Mouse (Mus musculus) intestine, embryonic 14.5 days (tissue): ENCODE results near the gene Foxq1. TPM values are rescaled to one million over a fixed set of nuclear protein-coding genes. Genes with fewer than 3 reads are reported as not detected.

Experiments used
- ATAC-seq: fragments of 200-750 bp; cut with Nextera tagmentation; replicated peaks from 2 replicates; pipeline ENCODE4 v1.8.0; 2017; ENCODE audit warnings: low read depth, moderate number of reproducible peaks, moderate TSS enrichment, moderate library complexity; ENCODE audit not compliant: low FRiP score, low TSS enrichment
- DNase-seq: peaks from one replicate; pipeline ENCODE4 v3.0.0-alpha.2; 2018; ENCODE audit warnings: low spot score
- H3K27ac ChIP-seq: fragments of 300-500 bp; sonication (generic); 2 replicates; pipeline ENCODE4 v1.5.1; 2014; ENCODE audit warnings: low read depth, mild to moderate bottlenecking, control low read depth
- H3K27me3 ChIP-seq: fragments of 300-500 bp; sonication (generic); replicated peaks from 2 replicates; pipeline ENCODE4 v1.6.1; 2014; ENCODE audit warnings: low read length, control low read depth; ENCODE audit not compliant: control insufficient read depth, insufficient read depth
- H3K36me3 ChIP-seq: fragments of 300-500 bp; sonication (generic); 2 replicates; pipeline ENCODE4 v1.6.1; 2014; ENCODE audit warnings: low read length, control low read depth; ENCODE audit not compliant: control insufficient read depth, insufficient read depth
- H3K4me1 ChIP-seq: fragments of 300-500 bp; sonication (generic); replicated peaks from 2 replicates; pipeline ENCODE4 v1.6.1; 2014; ENCODE audit warnings: low read length, control low read depth, mixed read lengths; ENCODE audit not compliant: control insufficient read depth, insufficient read depth
- H3K4me2 ChIP-seq: fragments of 300-500 bp; sonication (generic); 2 replicates; pipeline ENCODE4 v1.6.1; 2014; ENCODE audit warnings: low read length
- H3K4me3 ChIP-seq: fragments of 300-500 bp; sonication (generic); 2 replicates; pipeline ENCODE4 v1.5.1; 2014; ENCODE audit warnings: low read depth, low read length, control low read depth, mixed read lengths
- H3K9ac ChIP-seq: fragments of 300-500 bp; sonication (generic); 2 replicates; pipeline ENCODE4 v1.6.1; 2014; ENCODE audit warnings: mild to moderate bottlenecking, low read length
- H3K9me3 ChIP-seq: fragments of 300-500 bp; sonication (generic); 2 replicates; pipeline ENCODE4 v1.6.1; 2016; ENCODE audit warnings: low read length, control low read depth; ENCODE audit not compliant: control insufficient read depth
- WGBS: fragments of 180-500 bp; shearing (Covaris S2); extraction: QIAGEN DNeasy Blood & Tissue Kit; methylation state at CpG from one replicate; pipeline ENCODE4 v1.1.7; 2014; 5-methylcytosine and 5-hydroxymethylcytosine counted together
- polyA plus RNA-seq: library from polyadenylated mRNA; unstranded; fragments of >200 nt; fragmentation: Nextera tagmentation; extraction: Ambion mirVana; gene quantifications from 2 replicates; pipeline ENCODE4 v1.2.1, GENCODE M21; 2014

The Foxq1 gene
- polyA plus RNA-seq, 1 experiment from 2014 or later, result 1.5 TPM

- peak; percentile 85 for DNase-seq
- peak; percentile 61 for ATAC-seq
- H3K36me3 ChIP-seq, result no peaks in the 10 kb centered on the region
- peak overlapping the region; percentile 100 for H3K4me2 ChIP-seq
- H3K9ac ChIP-seq, result peak overlapping the region; percentile 52
- peak overlapping the region; percentile 58 for H3K4me3 ChIP-seq
- peaks cover 18% of the 10 kb centered on the region for H3K4me1 ChIP-seq
- no peak overlapping the region; the same call in 1 of the 2 replicates for H3K27ac ChIP-seq
- H3K9me3 ChIP-seq, result no peaks in the 10 kb centered on the region
- 1% methylated on average over 83 of the region's 92 CpGs for WGBS
- peaks cover 77% of the 10 kb centered on the region for H3K27me3 ChIP-seq
Measured at GRCm38 (mm10) chr13:31559419-31560144, 3.6 kb downstream of the Foxq1 start.

GRCm38 (mm10) chr13:31564394-31564793, 8.5 kb downstream of the Foxq1 start:
- H3K36me3 ChIP-seq, result no peaks in the 10 kb centered on the region
- H3K9ac ChIP-seq, result no peak overlapping the region
- no peaks in the 10 kb centered on the region for H3K9me3 ChIP-seq
- peaks cover 31% of the 10 kb centered on the region for H3K27me3 ChIP-seq
- 55% methylated on average over 6 of the region's 6 CpGs for WGBS
- DNase-seq (no peak), ATAC-seq (no peak)
- no peak overlapping the region for H3K27ac ChIP-seq
- H3K4me3 ChIP-seq, result no peak overlapping the region
- H3K4me1 ChIP-seq, result 0 out of 2 replicates have a peak, but pooled peaks cover 6% of the 10 kb centered on the region
- no peak overlapping the region for H3K4me2 ChIP-seq

GRCm38 (mm10) chr13:31567099-31567498, 11.2 kb downstream of the Foxq1 start:
- Histone ChIP-seq H3K36me3 (no peaks in the 10 kb centered on the region), H3K4me1 (no peaks in the 10 kb centered on the region), H3K27me3 (peaks cover 6% of the 10 kb centered on the region), H3K9ac (no peak overlapping the region), H3K9me3 (no peaks in the 10 kb centered on the region), H3K27ac (peak overlapping the region; percentile 10; the same call in 1 of the 2 replicates), H3K4me3 (no peak overlapping the region), H3K4me2 (no peak overlapping the region)
- 73% methylated on average over 8 of the region's 8 CpGs for WGBS
- no peak for DNase-seq
- no peak for ATAC-seq

GRCm38 (mm10) chr13:31567617-31568294, 11.8 kb downstream of the Foxq1 start:
- H3K9ac ChIP-seq, result no peak overlapping the region
- H3K27me3 ChIP-seq, result peaks cover 4% of the 10 kb centered on the region
- ATAC-seq (peak; percentile 77), DNase-seq (no peak)
- H3K4me3 ChIP-seq, result no peak overlapping the region
- no peaks in the 10 kb centered on the region for H3K36me3 ChIP-seq
- H3K4me2 ChIP-seq, result no peak overlapping the region
- 84% methylated on average over 6 of the region's 6 CpGs for WGBS
- no peaks in the 10 kb centered on the region for H3K4me1 ChIP-seq
- no peaks in the 10 kb centered on the region for H3K9me3 ChIP-seq
- peak overlapping the region; percentile 10; the same call in 1 of the 2 replicates for H3K27ac ChIP-seq

GRCm38 (mm10) chr13:31572806-31573508, 17.0 kb downstream of the Foxq1 start:
- H3K36me3 ChIP-seq, result no peaks in the 10 kb centered on the region
- no peak overlapping the region for H3K4me2 ChIP-seq
- no peak overlapping the region for H3K27ac ChIP-seq
- no peak overlapping the region for H3K4me3 ChIP-seq
- H3K4me1 ChIP-seq, result no peaks in the 10 kb centered on the region
- H3K27me3 ChIP-seq, result no peaks in the 10 kb centered on the region
- no peak overlapping the region for H3K9ac ChIP-seq
- ATAC-seq (no peak), DNase-seq (no peak)
- no peaks in the 10 kb centered on the region for H3K9me3 ChIP-seq
- 91% methylated on average over 10 of the region's 10 CpGs for WGBS

- no peak for ATAC-seq
- Histone ChIP-seq H3K4me2 (no peak overlapping the region), H3K27me3 (no peaks in the 10 kb centered on the region), H3K4me3 (no peak overlapping the region), H3K36me3 (no peaks in the 10 kb centered on the region), H3K4me1 (no peaks in the 10 kb centered on the region), H3K9me3 (no peaks in the 10 kb centered on the region), H3K27ac (no peak overlapping the region), H3K9ac (no peak overlapping the region)
- DNase-seq, result no peak
- 79% methylated on average over 3 of the region's 3 CpGs for WGBS
Measured at GRCm38 (mm10) chr13:31574627-31575026, 18.7 kb downstream of the Foxq1 start.

GRCm38 (mm10) chr13:31576696-31577095, 20.8 kb downstream of the Foxq1 start:
- Histone ChIP-seq H3K4me1 (no peaks in the 10 kb centered on the region), H3K27me3 (no peaks in the 10 kb centered on the region), H3K9me3 (no peaks in the 10 kb centered on the region), H3K27ac (no peak overlapping the region), H3K9ac (no peak overlapping the region), H3K4me2 (no peak overlapping the region), H3K36me3 (no peaks in the 10 kb centered on the region), H3K4me3 (no peak overlapping the region)
- ATAC-seq, result no peak
- 54% methylated on average over 4 of the region's 4 CpGs for WGBS
- DNase-seq, result peak; percentile 43

- ATAC-seq (no peak), DNase-seq (peak; percentile 52)
- H3K9ac ChIP-seq, result no peak overlapping the region
Measured at GRCm38 (mm10) chr13:31577576-31577975, 21.6 kb downstream of the Foxq1 start.

More at GRCm38 (mm10) chr13:31577576-31577975, 21.6 kb downstream of the Foxq1 start:
- Histone ChIP-seq H3K27me3 (no peaks in the 10 kb centered on the region), H3K4me2 (no peak overlapping the region), H3K4me3 (no peak overlapping the region), H3K27ac (no peak overlapping the region), H3K36me3 (no peaks in the 10 kb centered on the region), H3K4me1 (no peaks in the 10 kb centered on the region), H3K9me3 (no peaks in the 10 kb centered on the region)
- WGBS, result 29% methylated on average over 6 of the region's 6 CpGs
